Mouse (Mus musculus): ENCODE data around the gene Nubp2.

DNA sequence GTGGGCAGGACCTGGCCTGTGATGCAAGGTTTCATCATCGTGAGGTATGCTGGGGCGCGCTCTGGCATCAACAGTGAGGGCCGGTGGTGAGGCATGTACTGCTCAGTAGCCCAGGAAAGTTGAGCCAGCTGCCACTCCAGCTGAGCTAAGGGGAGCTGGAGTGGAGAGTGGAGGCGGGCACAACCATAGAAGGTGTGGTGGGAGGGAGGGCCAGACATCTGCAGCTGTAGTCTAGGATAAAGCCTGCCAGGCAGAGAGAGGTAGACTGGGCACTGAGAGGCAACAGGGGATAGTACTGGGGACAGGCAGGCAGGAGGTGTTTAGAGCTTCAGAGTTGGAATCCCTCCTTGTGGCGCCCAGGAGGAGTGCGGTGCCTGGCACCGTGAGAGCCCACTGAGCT lies 26.1 kb downstream of the Nubp2 start:
- TF ChIP-seq CTCF (IDR thresholded peaks at IDR 0.05; ENCODE audit: low read depth, low read length) = no peak
- no peak for TF ChIP-seq POLR2A (IDR thresholded peaks at IDR 0.05; ENCODE audit: extremely low read depth, insufficient read depth, low read length)
